Mouse (Mus musculus) liver, embryonic 15.5 days (tissue): ENCODE results near the gene Golga4. TPM values are rescaled to one million over a fixed set of nuclear protein-coding genes. Genes with fewer than 3 reads are reported as not detected.

Experiments used
- ATAC-seq: fragments of 200-750 bp; cut with Nextera tagmentation; 2 replicates; pipeline ENCODE4 v1.8.0; 2017; ENCODE audit warnings: moderate number of reproducible peaks, mild to moderate bottlenecking, moderate library complexity; ENCODE audit not compliant: insufficient read depth
- H3K27ac ChIP-seq: fragments of 300-500 bp; sonication (generic); replicated peaks from 2 replicates; pipeline ENCODE4 v1.5.1; 2015; ENCODE audit warnings: mild to moderate bottlenecking, inconsistent platforms
- H3K27me3 ChIP-seq: fragments of 300-500 bp; sonication (generic); 2 replicates; pipeline ENCODE4 v1.6.1; 2015; ENCODE audit warnings: mild to moderate bottlenecking, inconsistent platforms
- H3K36me3 ChIP-seq: fragments of 300-500 bp; sonication (generic); replicated peaks from 2 replicates; pipeline ENCODE4 v1.6.1; 2015; ENCODE audit warnings: moderate library complexity, mild to moderate bottlenecking, inconsistent platforms
- H3K4me1 ChIP-seq: fragments of 300-500 bp; sonication (generic); replicated peaks from 2 replicates; pipeline ENCODE4 v1.6.1; 2015; ENCODE audit warnings: inconsistent platforms
- H3K4me2 ChIP-seq: fragments of 300-500 bp; sonication (generic); 2 replicates; pipeline ENCODE4 v1.6.1; 2015; ENCODE audit warnings: moderate library complexity, mild to moderate bottlenecking, inconsistent platforms
- H3K4me3 ChIP-seq: fragments of 300-500 bp; sonication (generic); replicated peaks from 2 replicates; pipeline ENCODE4 v1.5.1; 2015; ENCODE audit warnings: mild to moderate bottlenecking, inconsistent platforms
- H3K9ac ChIP-seq: fragments of 300-500 bp; sonication (generic); 2 replicates; pipeline ENCODE4 v1.6.1; 2015; ENCODE audit warnings: moderate library complexity, mild to moderate bottlenecking, inconsistent platforms
- H3K9me3 ChIP-seq: fragments of 300-500 bp; sonication (generic); replicated peaks from 2 replicates; pipeline ENCODE4 v1.6.1; 2016; ENCODE audit warnings: inconsistent platforms
- WGBS: fragments of 180-500 bp; shearing (Covaris S2); methylation state at CpG from one replicate; pipeline ENCODE4 v1.1.7; 2015; ENCODE audit warnings: mixed read lengths; ENCODE audit not compliant: insufficient replicate concordance; 5-methylcytosine and 5-hydroxymethylcytosine counted together
- polyA plus RNA-seq: library from polyadenylated mRNA; unstranded; fragments of >200 nt; fragmentation: Nextera tagmentation; extraction: Ambion mirVana; gene quantifications from 2 replicates; pipeline ENCODE4 v1.2.1, GENCODE M21; 2015

Gene Golga4
- polyA plus RNA-seq, 1 experiment from 2014 or later: 13.5 TPM

- Histone ChIP-seq H3K36me3 (peaks cover 70% of the 10 kb centered on the region), H3K27me3 (no peaks in the 10 kb centered on the region), H3K27ac (no peak overlapping the region), H3K4me1 (0 out of 2 replicates have a peak, but pooled peaks cover 4% of the 10 kb centered on the region), H3K9me3 (no peaks in the 10 kb centered on the region), H3K4me3 (no peak overlapping the region), H3K9ac (no peak overlapping the region), H3K4me2 (no peak overlapping the region)
- ATAC-seq: no peak
- WGBS: 82% methylated on average over 18 of the region's 18 CpGs
Observed at GRCm38 (mm10) chr9:118527056-118527455, 21.0 kb downstream of the Golga4 start.

GRCm38 (mm10) chr9:118529783-118530182 is 23.7 kb downstream of the Golga4 start:
- no peak overlapping the region for H3K9ac ChIP-seq
- H3K9me3 ChIP-seq: no peaks in the 10 kb centered on the region
- no peak overlapping the region for H3K4me3 ChIP-seq
- peaks cover 66% of the 10 kb centered on the region for H3K36me3 ChIP-seq
- no peaks in the 10 kb centered on the region for H3K27me3 ChIP-seq
- 0 out of 2 replicates have a peak, but pooled peaks cover 4% of the 10 kb centered on the region for H3K4me1 ChIP-seq
- no peak overlapping the region for H3K4me2 ChIP-seq
- no peak for ATAC-seq
- WGBS: 70% methylated on average over 3 of the region's 3 CpGs
- H3K27ac ChIP-seq: no peak overlapping the region

DNA sequence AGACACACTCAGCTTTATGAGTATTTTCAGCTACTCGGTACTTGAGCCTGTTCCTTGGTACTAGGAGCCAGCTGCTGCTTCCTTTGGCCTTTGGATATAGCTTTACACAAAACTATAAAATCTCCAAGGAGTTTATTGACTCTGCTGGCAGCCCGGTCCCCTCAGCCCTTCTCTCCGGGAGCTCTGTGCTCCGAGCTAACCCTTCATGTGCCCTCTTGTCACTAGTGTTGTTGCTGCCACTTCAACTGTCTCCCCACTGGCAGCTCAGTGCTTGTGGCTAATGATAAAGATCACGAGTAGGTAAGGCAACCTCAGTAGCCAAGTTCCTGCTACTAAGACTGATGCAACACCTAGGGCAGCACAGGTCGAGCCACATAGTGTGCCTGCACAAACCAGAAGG is 24.6 kb downstream of the Golga4 start:
- WGBS: 76% methylated on average over 6 of the region's 6 CpGs
- Histone ChIP-seq H3K27me3 (no peaks in the 10 kb centered on the region), H3K36me3 (peaks cover 64% of the 10 kb centered on the region), H3K4me2 (no peak overlapping the region), H3K9me3 (no peaks in the 10 kb centered on the region), H3K4me1 (0 out of 2 replicates have a peak, but pooled peaks cover 4% of the 10 kb centered on the region), H3K9ac (no peak overlapping the region), H3K27ac (no peak overlapping the region), H3K4me3 (no peak overlapping the region)
- ATAC-seq: no peak

DNA sequence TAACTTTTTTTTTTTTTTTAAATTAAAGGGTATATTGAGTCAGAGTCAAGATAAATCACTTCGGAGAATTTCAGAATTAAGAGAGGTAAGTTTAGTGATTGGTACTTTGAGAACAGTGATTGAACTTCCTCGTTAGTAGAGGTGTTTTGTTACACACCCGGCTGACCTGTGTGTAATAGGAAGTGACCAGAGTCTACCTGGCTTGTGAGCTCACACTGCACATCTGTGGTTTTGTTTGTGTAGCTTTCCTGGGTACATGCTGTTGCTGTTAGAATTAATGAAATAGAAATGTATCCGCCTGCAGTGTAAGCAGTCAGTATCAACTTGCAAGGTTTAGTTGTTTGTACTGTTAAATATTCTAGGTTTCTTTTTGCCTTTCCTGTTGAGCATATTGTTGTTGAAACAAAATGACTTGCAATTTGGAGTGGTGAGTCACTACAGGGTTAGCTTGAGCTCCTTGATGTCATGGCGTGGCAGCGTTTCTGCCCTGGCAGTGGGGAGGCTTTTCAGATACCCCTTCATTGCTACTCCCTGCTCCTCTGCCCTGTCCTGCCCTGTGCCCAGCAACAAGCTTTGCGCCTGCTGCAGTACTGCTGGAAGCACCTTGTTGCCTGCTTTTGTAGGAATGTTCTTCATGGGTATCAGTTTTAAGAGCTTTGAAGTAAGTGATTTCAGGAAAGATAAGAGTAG is 26.6 kb downstream of the Golga4 start:
- Histone ChIP-seq H3K27me3 (no peaks in the 10 kb centered on the region), H3K4me1 (peaks cover 10% of the 10 kb centered on the region), H3K9me3 (no peaks in the 10 kb centered on the region), H3K4me2 (no peak overlapping the region), H3K9ac (no peak overlapping the region), H3K4me3 (no peak overlapping the region), H3K27ac (no peak overlapping the region), H3K36me3 (peaks cover 65% of the 10 kb centered on the region)
- 76% methylated on average over 7 of the region's 7 CpGs for WGBS
- ATAC-seq: no peak

DNA sequence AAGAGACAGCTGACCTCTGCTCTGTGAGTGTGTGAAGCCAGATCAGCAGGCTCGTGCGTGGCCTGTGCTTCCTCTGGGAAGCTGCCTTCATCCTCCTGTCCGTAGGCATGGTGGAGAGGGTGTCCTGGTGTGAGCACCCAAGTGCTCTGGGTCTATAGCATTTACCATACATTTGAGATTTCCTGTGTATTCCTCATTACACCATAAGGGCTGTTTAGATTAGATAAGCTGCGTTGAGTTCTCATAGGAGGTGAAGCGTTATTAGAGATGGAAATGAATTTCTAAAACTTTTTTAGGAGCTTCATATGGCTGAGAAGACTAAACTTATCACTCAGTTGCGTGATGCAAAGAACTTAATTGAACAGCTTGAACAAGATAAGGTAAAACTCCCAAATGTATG is 30.9 kb downstream of the Golga4 start:
- ATAC-seq: no peak
- Histone ChIP-seq H3K27me3 (no peaks in the 10 kb centered on the region), H3K9me3 (no peaks in the 10 kb centered on the region), H3K36me3 (peaks cover 77% of the 10 kb centered on the region), H3K4me2 (no peak overlapping the region), H3K4me1 (peaks cover 10% of the 10 kb centered on the region), H3K9ac (no peak overlapping the region), H3K4me3 (no peak overlapping the region), H3K27ac (no peak overlapping the region)
- WGBS: 41% methylated on average over 6 of the region's 6 CpGs

DNA sequence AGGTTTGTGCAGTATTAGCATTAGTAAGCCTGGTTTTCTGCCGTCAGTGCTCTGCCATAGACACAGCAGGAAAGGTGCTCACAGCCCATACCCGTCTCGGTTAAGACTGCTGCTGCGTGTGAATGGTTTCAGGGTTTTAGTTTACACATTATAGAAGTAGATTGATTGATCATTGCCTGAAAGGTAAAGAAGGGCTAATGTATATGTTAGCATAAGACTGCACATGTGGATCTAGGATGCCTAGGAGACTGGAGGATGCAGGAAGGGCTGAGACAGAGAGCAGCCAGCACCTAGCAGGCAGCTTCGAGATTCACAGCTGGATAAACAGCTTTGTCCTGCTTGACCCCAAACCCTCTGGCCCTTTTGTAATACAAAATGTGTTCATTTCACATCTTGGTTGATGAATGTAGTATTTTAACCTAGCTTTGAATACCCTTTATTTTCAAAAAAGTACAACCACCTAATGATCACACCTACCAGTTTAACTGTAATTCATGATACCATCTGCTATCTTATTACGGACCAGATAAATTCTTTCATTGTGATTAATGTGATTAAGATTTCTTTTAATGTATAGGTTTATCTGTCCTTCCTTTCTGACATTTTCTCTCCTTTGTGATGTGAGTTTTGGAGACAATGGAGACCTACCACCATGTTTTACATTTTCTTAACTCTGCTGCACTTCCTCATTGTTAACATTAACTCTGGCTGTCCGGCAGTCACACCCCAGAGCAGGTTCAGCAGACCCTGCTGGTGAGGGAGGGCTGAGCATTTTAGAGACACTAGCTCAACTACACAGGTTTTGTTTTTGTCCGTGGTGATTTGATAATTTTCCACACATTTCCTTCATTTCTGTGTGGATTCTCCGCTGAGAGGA is 31.6 kb downstream of the Golga4 start:
- Histone ChIP-seq H3K27me3 (no peaks in the 10 kb centered on the region), H3K9ac (no peak overlapping the region), H3K4me1 (peaks cover 10% of the 10 kb centered on the region), H3K4me2 (no peak overlapping the region), H3K9me3 (no peaks in the 10 kb centered on the region), H3K27ac (no peak overlapping the region), H3K4me3 (no peak overlapping the region), H3K36me3 (peaks cover 76% of the 10 kb centered on the region)
- ATAC-seq: no peak
- WGBS: 80% methylated on average over 9 of the region's 9 CpGs

DNA sequence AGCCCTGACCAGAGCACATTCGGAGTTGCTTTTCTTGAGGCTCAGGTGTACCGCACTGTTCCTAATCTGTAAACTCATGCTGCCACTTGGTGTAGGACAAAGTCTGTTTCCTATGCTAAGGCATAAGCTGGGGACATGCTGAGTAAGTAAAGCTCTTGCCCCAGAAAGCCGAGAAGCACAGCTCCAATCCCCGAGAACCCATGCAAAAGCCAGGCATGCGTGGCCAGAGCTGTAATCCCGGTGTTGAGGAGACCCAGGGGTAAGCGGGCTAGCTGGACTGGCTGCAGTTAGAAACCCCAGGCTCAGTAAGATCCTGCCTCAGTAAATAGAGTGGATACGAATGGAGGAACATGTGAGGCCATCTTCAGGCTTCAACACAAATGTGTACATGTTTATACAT is 35.8 kb downstream of the Golga4 start:
- Histone ChIP-seq H3K27ac (no peak overlapping the region), H3K4me1 (peaks cover 4% of the 10 kb centered on the region), H3K9ac (no peak overlapping the region), H3K9me3 (no peaks in the 10 kb centered on the region), H3K36me3 (peaks cover 63% of the 10 kb centered on the region), H3K27me3 (no peaks in the 10 kb centered on the region), H3K4me3 (no peak overlapping the region), H3K4me2 (no peak overlapping the region)
- ATAC-seq: no peak
- 86% methylated on average over 8 of the region's 8 CpGs for WGBS

DNA sequence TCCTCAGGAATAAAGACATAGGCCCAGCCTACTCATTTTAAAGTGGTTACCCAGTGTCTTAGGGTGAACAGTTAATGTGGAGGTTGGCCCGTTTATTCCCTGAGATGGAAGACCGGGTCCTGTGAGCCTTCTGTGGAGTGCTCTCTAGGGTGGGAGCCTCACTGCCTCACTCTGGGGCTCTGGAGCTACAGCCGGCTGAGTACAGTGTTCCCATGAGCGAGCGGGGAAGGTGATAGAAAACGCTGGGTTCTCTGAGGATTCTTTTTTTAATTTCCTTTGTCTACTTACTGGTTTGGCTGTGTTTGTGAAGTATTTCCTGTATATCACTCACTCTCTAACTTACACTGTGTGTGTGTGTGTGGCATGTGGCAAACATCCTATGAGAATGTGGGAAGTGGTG is 39.1 kb downstream of the Golga4 start:
- H3K27me3 ChIP-seq: no peaks in the 10 kb centered on the region
- no peak overlapping the region for H3K4me3 ChIP-seq
- H3K4me2 ChIP-seq: no peak overlapping the region
- no peaks in the 10 kb centered on the region for H3K4me1 ChIP-seq
- no peak overlapping the region for H3K9ac ChIP-seq
- H3K27ac ChIP-seq: no peak overlapping the region
- 73% methylated on average over 6 of the region's 6 CpGs for WGBS
- ATAC-seq: no peak
- H3K36me3 ChIP-seq: peaks cover 61% of the 10 kb centered on the region
- no peaks in the 10 kb centered on the region for H3K9me3 ChIP-seq

- 84% methylated on average over 12 of the region's 12 CpGs for WGBS
- no peak overlapping the region for H3K9ac ChIP-seq
- no peak for ATAC-seq
- H3K4me1 ChIP-seq: no peaks in the 10 kb centered on the region
- H3K4me3 ChIP-seq: no peak overlapping the region
- no peak overlapping the region for H3K27ac ChIP-seq
- H3K4me2 ChIP-seq: no peak overlapping the region
- H3K9me3 ChIP-seq: no peaks in the 10 kb centered on the region
- H3K36me3 ChIP-seq: peaks cover 57% of the 10 kb centered on the region
- H3K27me3 ChIP-seq: no peaks in the 10 kb centered on the region
Observed at GRCm38 (mm10) chr9:118548651-118549050, 42.6 kb downstream of the Golga4 start.

DNA sequence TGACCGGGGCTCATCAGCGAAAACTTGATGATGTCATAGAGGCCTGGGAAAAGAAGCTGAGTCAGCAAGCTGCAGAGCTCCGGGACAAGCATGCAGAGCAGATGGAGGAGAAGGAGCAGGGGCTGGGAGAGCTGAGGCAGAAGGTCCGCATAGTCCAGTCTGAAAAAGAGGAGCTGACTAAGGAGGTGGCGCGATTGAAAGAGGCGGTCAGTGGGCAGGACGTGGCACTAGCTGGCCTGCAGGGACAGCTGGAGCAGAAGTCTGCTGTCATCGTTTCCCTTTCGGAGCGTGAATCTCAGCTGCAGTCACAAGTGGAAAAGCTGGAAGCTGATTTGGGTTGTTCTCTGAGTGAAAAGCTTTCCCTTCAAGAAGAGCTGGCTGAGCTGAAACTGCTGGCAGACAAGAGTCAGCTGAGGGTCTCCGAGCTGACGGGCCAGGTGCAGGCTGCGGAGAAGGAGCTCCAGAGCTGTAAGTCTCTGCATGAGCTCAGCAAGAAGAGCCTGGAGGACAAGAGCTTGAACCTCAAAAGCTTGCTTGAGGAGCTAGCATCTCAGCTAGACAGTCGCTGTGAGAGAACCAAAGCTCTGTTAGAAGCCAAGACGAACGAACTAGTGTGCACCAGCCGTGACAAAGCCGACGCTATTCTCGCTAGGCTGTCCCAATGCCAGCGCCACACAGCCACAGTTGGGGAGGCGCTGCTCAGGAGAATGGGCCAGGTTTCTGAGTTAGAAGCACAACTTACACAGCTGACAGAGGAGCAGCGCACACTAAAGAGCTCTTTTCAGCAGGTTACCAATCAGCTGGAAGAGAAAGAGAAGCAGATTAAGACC is 51.1 kb downstream of the Golga4 start:
- Histone ChIP-seq H3K4me3 (no peak overlapping the region), H3K9me3 (no peaks in the 10 kb centered on the region), H3K4me1 (no peaks in the 10 kb centered on the region), H3K4me2 (no peak overlapping the region), H3K27ac (no peak overlapping the region), H3K36me3 (peaks cover 78% of the 10 kb centered on the region), H3K9ac (no peak overlapping the region), H3K27me3 (no peaks in the 10 kb centered on the region)
- peak; percentile 22; the same call in 1 of the 2 replicates for ATAC-seq
- 84% methylated on average over 24 of the region's 24 CpGs for whole genome bisulfite sequencing

GRCm38 (mm10) chr9:118563356-118563755 is 57.3 kb downstream of the Golga4 start:
- 82% methylated on average over 11 of the region's 11 CpGs for WGBS
- H3K9ac ChIP-seq: no peak overlapping the region
- no peak overlapping the region for H3K27ac ChIP-seq
- no peak overlapping the region for H3K4me2 ChIP-seq
- H3K27me3 ChIP-seq: no peaks in the 10 kb centered on the region
- no peak for ATAC-seq
- H3K4me3 ChIP-seq: no peak overlapping the region
- no peaks in the 10 kb centered on the region for H3K4me1 ChIP-seq
- H3K9me3 ChIP-seq: no peaks in the 10 kb centered on the region
- H3K36me3 ChIP-seq: peaks cover 88% of the 10 kb centered on the region
